Mouse (Mus musculus): Measurements from ENCODE around the gene Fthl17f. TPM values are rescaled to one million over a fixed set of nuclear protein-coding genes. Genes with fewer than 3 reads are reported as not detected.

Gene Fthl17f
- polyA plus RNA-seq, 1 experiment from 2014 or later: not detected

DNA sequence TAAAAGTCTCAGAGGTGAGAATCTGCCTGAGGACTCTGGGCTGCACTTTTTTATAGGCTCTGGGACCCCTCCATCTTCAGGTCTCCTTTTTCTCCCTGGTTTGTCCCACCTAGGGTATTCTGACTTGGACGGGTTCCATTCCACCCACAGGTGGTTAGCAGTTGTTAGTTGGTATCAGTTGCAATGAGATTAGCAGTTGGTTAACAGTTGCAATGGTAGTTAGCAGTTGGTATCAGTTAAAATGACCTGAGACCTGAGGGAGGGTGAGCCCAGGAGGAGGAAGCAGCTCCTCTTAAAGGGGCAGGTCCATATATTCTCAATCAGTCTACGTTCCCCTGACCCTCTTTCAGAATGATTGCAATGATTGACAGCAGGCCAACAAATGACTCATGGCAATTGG, 47.6 kb downstream of the Fthl17f start:
- Histone ChIP-seq H3K9me3 (ENCODE audit: control insufficient read depth, low read length) (no peaks in the 10 kb centered on the region), H3K4me1 (ENCODE audit: control insufficient read depth, insufficient read depth, low read length) (no peaks in the 10 kb centered on the region), H3K27ac (ENCODE audit: low read depth, low read length) (no peak overlapping the region), H3K9ac (ENCODE audit: low read length) (no peak overlapping the region), H3K27me3 (ENCODE audit: control insufficient read depth, insufficient read depth, low read length) (no peaks in the 10 kb centered on the region), H3K4me2 (no peak overlapping the region), H3K4me3 (ENCODE audit: low read depth, low read length) (no peak overlapping the region), H3K36me3 (ENCODE audit: control insufficient read depth, insufficient read depth, low read length) (no peaks in the 10 kb centered on the region)
- DNase-seq (ENCODE audit: low spot score, missing footprints) (no peak), ATAC-seq (ENCODE audit: low FRiP score) (no peak)
- 59% methylated on average over 2 of the region's 2 CpGs for WGBS

Other genes starting within 250 kb of the Fthl17f start
- not detected in 2 replicates for gene Gm6592, start 219.0 kb upstream of the Fthl17f start, polyA plus RNA-seq (2014; fragmentation: Nextera tagmentation; extraction: Ambion mirVana)
- not detected in 2 replicates for gene Gm5751, start 188.8 kb upstream of the Fthl17f start, polyA plus RNA-seq (2014; fragmentation: Nextera tagmentation; extraction: Ambion mirVana)
- 8.1 and 9.7 TPM in 2 replicates for gene B630019K06Rik, start 170.6 kb upstream of the Fthl17f start, polyA plus RNA-seq (2014; fragmentation: Nextera tagmentation; extraction: Ambion mirVana)
- gene Fthl17b, start 100.0 kb upstream of the Fthl17f start, polyA plus RNA-seq (2014; fragmentation: Nextera tagmentation; extraction: Ambion mirVana): not detected in 2 replicates
- gene Fthl17c, start 86.5 kb upstream of the Fthl17f start, polyA plus RNA-seq (2014; fragmentation: Nextera tagmentation; extraction: Ambion mirVana): not detected in 2 replicates
- gene Fthl17d, start 76.3 kb upstream of the Fthl17f start, polyA plus RNA-seq (2014; fragmentation: Nextera tagmentation; extraction: Ambion mirVana): not detected in 2 replicates
- not detected in 2 replicates for gene Fthl17e, start 29.5 kb upstream of the Fthl17f start, polyA plus RNA-seq (2014; fragmentation: Nextera tagmentation; extraction: Ambion mirVana)
- gene 4930402K13Rik, start 41.5 kb downstream of the Fthl17f start, polyA plus RNA-seq (2014; fragmentation: Nextera tagmentation; extraction: Ambion mirVana): not detected in 2 replicates
- 0.66 and 0.90 TPM in 2 replicates for gene Lancl3, start 136.9 kb downstream of the Fthl17f start, polyA plus RNA-seq (2014; fragmentation: Nextera tagmentation; extraction: Ambion mirVana)
- gene Gm14862, start 193.9 kb downstream of the Fthl17f start, polyA plus RNA-seq (2014; fragmentation: Nextera tagmentation; extraction: Ambion mirVana): 0.72 TPM in 1 of 2 replicates, not detected in the other
- gene Xk, start 209.7 kb downstream of the Fthl17f start, polyA plus RNA-seq (2014; fragmentation: Nextera tagmentation; extraction: Ambion mirVana): 2.9 and 3.4 TPM in 2 replicates
- gene H2al1m, start 220.7 kb downstream of the Fthl17f start, polyA plus RNA-seq (2014; fragmentation: Nextera tagmentation; extraction: Ambion mirVana): 0.46 TPM in 1 of 2 replicates, not detected in the other

Measured in midbrain, embryonic 11.5 days (tissue).